Mouse (Mus musculus) bone marrow macrophage, adult 2 months (primary cell): ENCODE measurements at regions not wholly inside any gene's neighbourhood (a gene's known extent, or its start where the extent isn't known, plus 50 kb on each side); places are given as distances from the start of the nearest gene placed in this dataset.

Experiments
- CTCF ChIP-seq: IDR thresholded peaks from 2 replicates; pipeline ENCODE4 v1.5.1; 2012; ENCODE audit warnings: low read depth, mild to moderate bottlenecking, low read length, moderate library complexity
- POLR2A ChIP-seq: IDR thresholded peaks from 2 replicates; pipeline ENCODE4 v1.6.1; 2012; ENCODE audit warnings: mild to moderate bottlenecking, low read depth, low read length, borderline replicate concordance

- TF ChIP-seq CTCF (no peak), POLR2A (no peak)
Observed at GRCm38 (mm10) chr4:8954356-8954914, 715.6 kb upstream of the Car8 start.
